22 mouse cellular contexts compared by ENCODE assay signal in the genomic region with DNA sequence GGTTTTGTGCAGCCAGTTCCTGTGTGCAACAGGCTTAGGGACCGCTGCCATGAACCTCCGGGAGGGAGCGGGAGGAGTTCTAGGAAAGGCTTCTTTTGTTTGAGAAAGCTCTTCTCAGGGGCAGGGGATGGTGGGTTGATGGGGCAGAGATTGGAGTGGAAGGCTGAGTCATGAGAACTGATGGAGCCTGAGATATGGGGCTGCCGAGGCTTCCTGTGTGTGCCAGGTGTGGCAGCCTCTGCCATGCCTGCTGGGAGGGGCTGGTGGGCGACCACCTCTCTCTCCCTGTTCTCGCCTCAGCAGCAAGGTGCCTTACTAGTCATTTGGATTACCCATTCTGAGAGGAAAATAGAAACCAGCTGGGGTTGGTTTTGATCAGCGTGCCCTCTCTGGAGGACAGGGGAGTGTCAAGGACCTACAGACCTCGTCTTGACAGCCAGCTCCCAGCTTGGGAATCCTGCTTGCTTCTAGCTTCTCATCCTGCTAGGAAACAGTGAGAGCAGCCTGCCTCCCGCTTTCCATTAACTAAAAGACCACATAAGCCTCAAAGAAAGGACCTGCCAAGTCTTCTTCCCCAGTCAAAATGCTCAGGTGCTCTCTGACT.
A peak's percentile ranks its signal among the peaks of the same experiment; 100 is the strongest.
DNase-seq lines count a peak whose midpoint lies in the region; ATAC-seq and TF ChIP-seq lines count a peak whose summit lies in the region.
"Had no signal": no experiment of that assay in that cellular context is flagged by ENCODE, and none has a peak within 500 bp of the region (broad histone marks: within the 10 kb centered on the region; RNA-seq: fewer than 3 reads in every experiment).

No protein-coding gene starts in this region.

- 45% methylated on average over 9 of the region's 9 CpGs for WGBS in heart, embryonic 16.5 days

- no peaks in the 10 kb centered on the region for H3K36me3 ChIP-seq in heart, embryonic 16.5 days (ENCODE audit: control insufficient read depth, insufficient read depth)
- H3K36me3 ChIP-seq in ES-E14 (ENCODE audit: control insufficient read depth, insufficient read depth, low read length, poor library complexity, severe bottlenecking) = no peaks in the 10 kb centered on the region
- H3K36me3 ChIP-seq: embryonic facial prominence, embryonic 15.5 days; heart, embryonic 15.5 days; hindbrain, embryonic 12.5 days; kidney, embryonic 15.5 days; midbrain, embryonic 13.5 days; neural tube, embryonic 15.5 days had no signal

- H3K4me1 ChIP-seq in heart, embryonic 16.5 days (ENCODE audit: control insufficient read depth, insufficient read depth, low read length) = no peaks in the 10 kb centered on the region
- peaks cover 23 to 29% of the 10 kb centered on the region in 2 experiments for H3K4me1 ChIP-seq in ES-E14 (ENCODE audit: control insufficient read depth in 2 of 2, insufficient read depth in 2 of 2, low read length in 2 of 2, poor library complexity in 1 of 2)
- H3K4me1 ChIP-seq: embryonic facial prominence, embryonic 15.5 days; heart, embryonic 15.5 days; neural tube, embryonic 15.5 days had no signal

- peak; percentile 42 for ATAC-seq in heart, embryonic 16.5 days (replicated peaks; ENCODE audit: extremely low read depth, insufficient read depth, low FRiP score)

- no peak overlapping the region for H3K27ac ChIP-seq in heart, embryonic 16.5 days (ENCODE audit: low read length)
- peak overlapping the region; percentile 81 for H3K27ac ChIP-seq in ES-E14 (ENCODE audit: insufficient read depth, low read depth, low read length, poor library complexity, severe bottlenecking)
- H3K27ac ChIP-seq: embryonic facial prominence, embryonic 15.5 days; heart, embryonic 15.5 days; hindbrain, embryonic 12.5 days; kidney, embryonic 15.5 days; layer of hippocampus, adult 2 months; macrophage; midbrain, embryonic 13.5 days; neural tube, embryonic 15.5 days had no signal

- no peak for DNase-seq in heart, adult 9 months (ENCODE audit: low spot score in 2 of 2)
- DNase-seq in ES-E14 (ENCODE audit: low read depth, low spot score) = no peak
- DNase-seq in induced T-regulatory cell, adult 2 months (ENCODE audit: low read depth) = peak; percentile 70
- peak; percentile 83 for DNase-seq in thymus, postnatal 25 days
- DNase-seq in spleen, postnatal 10 days (ENCODE audit: low spot score in 2 of 2) = no peak
- no peak for DNase-seq in adrenal gland, postnatal 25 days
- no peak for DNase-seq in embryo, embryonic 11 days
- DNase-seq: adrenal gland, postnatal 36 days; cerebellum, adult 8-10 months; left cerebral cortex, postnatal 4 days; lung, adult 2 months; retina, postnatal 1 day had no signal

- H3K9me3 ChIP-seq in heart, embryonic 16.5 days (replicated peaks; ENCODE audit: control insufficient read depth, low read length) = no peaks in the 10 kb centered on the region
- no peaks in the 10 kb centered on the region for H3K9me3 ChIP-seq in ES-E14 (ENCODE audit: control insufficient read depth, insufficient read depth, low read depth, low read length)
- H3K9me3 ChIP-seq: embryonic facial prominence, embryonic 15.5 days; heart, embryonic 15.5 days; hindbrain, embryonic 12.5 days; kidney, embryonic 15.5 days; midbrain, embryonic 13.5 days; neural tube, embryonic 15.5 days had no signal

- H3K4me2 ChIP-seq in heart, embryonic 16.5 days (ENCODE audit: low read depth, low read length) = no peak overlapping the region
- H3K4me2 ChIP-seq: embryonic facial prominence, embryonic 15.5 days; heart, embryonic 15.5 days; hindbrain, embryonic 12.5 days; kidney, embryonic 15.5 days; midbrain, embryonic 13.5 days; neural tube, embryonic 15.5 days had no signal

- H3K27me3 ChIP-seq in heart, embryonic 16.5 days (ENCODE audit: control insufficient read depth, insufficient read depth, low read length) = no peaks in the 10 kb centered on the region
- H3K27me3 ChIP-seq: embryonic facial prominence, embryonic 15.5 days; heart, embryonic 15.5 days; kidney, embryonic 15.5 days; neural tube, embryonic 15.5 days had no signal

- no peak overlapping the region for H3K9ac ChIP-seq in heart, embryonic 16.5 days (ENCODE audit: low read length)
- H3K9ac ChIP-seq in ES-E14 (ENCODE audit: insufficient read depth, low read depth, low read length, poor library complexity, severe bottlenecking) = no peak overlapping the region; the same call in 1 of the 2 replicates
- H3K9ac ChIP-seq: embryonic facial prominence, embryonic 15.5 days; heart, embryonic 15.5 days; hindbrain, embryonic 12.5 days; kidney, embryonic 15.5 days; midbrain, embryonic 13.5 days; neural tube, embryonic 15.5 days had no signal

- H3K4me3 ChIP-seq in heart, embryonic 16.5 days (ENCODE audit: low read length) = no peak overlapping the region
- H3K4me3 ChIP-seq in ES-E14 (ENCODE audit: insufficient read depth in 1 of 2, low read depth in 1 of 2, low read length in 2 of 2, poor library complexity in 1 of 2, severe bottlenecking in 1 of 2) = peak overlapping the region in 1 of 2 experiments; percentile 32; a peak in 3 of 4 replicates
- H3K4me3 ChIP-seq: embryonic facial prominence, embryonic 15.5 days; heart, embryonic 15.5 days; hindbrain, embryonic 12.5 days; kidney, embryonic 15.5 days; layer of hippocampus, adult 2 months; midbrain, embryonic 13.5 days; myocyte; neural tube, embryonic 15.5 days had no signal

- in situ Hi-C loops in ES-E14 (cut with MboI; ENCODE audit: low sequenced_read_pairs in 2 of 2, unreplicated experiment in 2 of 2) = no loop called here

TF ChIP-seq in ES-E14, 5 proteins besides CTCF, POLR2A, EP300 and RAD21:
- TF ChIP-seq HCFC1 (IDR thresholded peaks at IDR 0.05; ENCODE audit: borderline replicate concordance, insufficient read depth, low read length) = no peak
- no peak for TF ChIP-seq ZNF384 (IDR thresholded peaks at IDR 0.05; ENCODE audit: low read depth, low read length)
- no peak for TF ChIP-seq MAFK (IDR thresholded peaks at IDR 0.05; ENCODE audit: insufficient read depth, low read depth, low read length)
- no peak for TF ChIP-seq ZC3H11A (IDR thresholded peaks at IDR 0.05; ENCODE audit: borderline replicate concordance, low read depth, low read length)
- TF ChIP-seq CHD2 (IDR thresholded peaks at IDR 0.05; ENCODE audit: low read depth, low read length) = no peak
TF ChIP-seq in ES-E14: peak in this region for 0.

Comparison
In these comparisons a context has a peak if more than half of its experiments do, and no peak if none do; other contexts are left out.
1. DNase-seq: peak in induced T-regulatory cell, adult 2 months (single experiment) and thymus, postnatal 25 days (single experiment); none in heart, adult 9 months (0 of 2), ES-E14 (single experiment), spleen, postnatal 10 days (0 of 2), adrenal gland, postnatal 25 days (single experiment) and embryo, embryonic 11 days (single experiment).